Mouse (Mus musculus): ENCODE data around the gene Olfr826. TPM values are rescaled to one million over a fixed set of nuclear protein-coding genes. Genes with fewer than 3 reads are reported as not detected.
"Not testable (repeated sequence)": the region's sequence is repeated elsewhere in the genome, so short reads cannot be mapped to it uniquely, and the experiment has no call there.

The Olfr826 gene
- polyA plus RNA-seq, 1 experiment from 2014 or later: not detected

GRCm38 (mm10) chr10:130142481-130142880 lies 41.5 kb downstream of the Olfr826 start:
- not testable (repeated sequence) for H3K4me2 ChIP-seq (replicated peaks; ENCODE audit: low read depth, low read length); H3K4me1 ChIP-seq (replicated peaks; ENCODE audit: control insufficient read depth, insufficient read depth, low read length); H3K9ac ChIP-seq (ENCODE audit: low read depth, low read length); H3K4me3 ChIP-seq (ENCODE audit: low read depth, low read length); DNase-seq (ENCODE audit: low spot score); H3K36me3 ChIP-seq (ENCODE audit: control insufficient read depth, insufficient read depth, low read length); H3K27ac ChIP-seq (ENCODE audit: low read depth, low read length); H3K27me3 ChIP-seq (ENCODE audit: control insufficient read depth, insufficient read depth, low read length); ATAC-seq (ENCODE audit: low FRiP score); H3K9me3 ChIP-seq (ENCODE audit: control insufficient read depth, low read length)
- WGBS: 88% methylated on average over 5 of the region's 5 CpGs

DNA sequence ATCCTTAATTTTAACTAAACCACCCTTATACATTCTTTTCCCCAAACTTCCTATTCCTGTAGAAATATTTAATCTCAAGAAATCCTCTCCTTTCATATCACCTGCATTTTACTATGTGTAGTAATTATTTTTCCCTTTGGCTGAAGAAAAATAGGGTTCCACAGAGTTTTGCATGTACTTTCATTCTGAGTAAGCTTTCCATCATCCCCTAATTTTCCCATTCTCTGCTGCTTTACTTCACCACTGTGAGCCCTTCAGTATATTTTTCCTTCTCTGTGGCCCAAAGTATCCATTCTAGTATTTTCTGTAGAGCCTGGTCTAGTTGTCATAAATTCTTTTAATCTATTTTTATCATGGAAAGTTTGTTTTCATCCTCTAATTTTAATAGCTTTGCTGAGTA lies 49.2 kb downstream of the Olfr826 start:
- Histone ChIP-seq H3K36me3 (ENCODE audit: control insufficient read depth, insufficient read depth, low read length) (no peaks in the 10 kb centered on the region), H3K4me3 (ENCODE audit: low read depth, low read length) (no peak overlapping the region), H3K4me1 (replicated peaks; ENCODE audit: control insufficient read depth, insufficient read depth, low read length) (no peaks in the 10 kb centered on the region), H3K27ac (ENCODE audit: low read depth, low read length) (no peak overlapping the region), H3K27me3 (ENCODE audit: control insufficient read depth, insufficient read depth, low read length) (no peaks in the 10 kb centered on the region), H3K9ac (ENCODE audit: low read depth, low read length) (no peak overlapping the region), H3K9me3 (ENCODE audit: control insufficient read depth, low read length) (no peaks in the 10 kb centered on the region), H3K4me2 (replicated peaks; ENCODE audit: low read depth, low read length) (no peak overlapping the region)
- ATAC-seq (ENCODE audit: low FRiP score): no peak
- no peak for DNase-seq (ENCODE audit: low spot score)

DNA sequence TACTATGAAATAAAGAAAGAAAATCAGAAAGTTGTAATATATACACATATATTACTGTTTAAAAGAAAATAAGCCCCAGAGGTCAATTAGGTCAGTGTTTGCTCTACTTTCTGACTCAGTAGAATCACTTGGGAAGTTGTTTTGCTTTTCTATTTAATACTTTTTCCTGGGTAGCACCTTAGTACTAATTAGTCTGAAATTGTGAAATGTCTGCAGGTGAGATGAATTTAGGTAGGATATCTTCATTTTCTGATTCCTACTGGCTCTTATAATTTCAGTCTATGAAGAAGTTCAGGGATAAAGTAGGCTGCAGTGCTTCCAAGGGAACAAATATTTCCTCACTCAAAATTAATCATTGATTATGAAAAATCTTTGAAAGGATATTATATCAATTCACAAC lies 54.1 kb downstream of the Olfr826 start, which contains the start of gene Olfr824:
Gene Olfr824 (minus strand): TSS at position 101 of the 400 bp plus-strand sequence.
- H3K36me3 ChIP-seq (ENCODE audit: control insufficient read depth, insufficient read depth, low read length); DNase-seq (ENCODE audit: low spot score); ATAC-seq (ENCODE audit: low FRiP score); H3K4me2 ChIP-seq (replicated peaks; ENCODE audit: low read depth, low read length); H3K27me3 ChIP-seq (ENCODE audit: control insufficient read depth, insufficient read depth, low read length); H3K4me3 ChIP-seq (ENCODE audit: low read depth, low read length); H3K9me3 ChIP-seq (ENCODE audit: control insufficient read depth, low read length); H3K27ac ChIP-seq (ENCODE audit: low read depth, low read length); H3K4me1 ChIP-seq (replicated peaks; ENCODE audit: control insufficient read depth, insufficient read depth, low read length); H3K9ac ChIP-seq (ENCODE audit: low read depth, low read length): not testable (repeated sequence)

Other genes starting within 250 kb of the Olfr826 start
- not detected in 2 replicates for gene Olfr818, start 235.1 kb downstream of the Olfr826 start, polyA plus RNA-seq (2014; fragmentation: Nextera tagmentation; extraction: Ambion mirVana)
- not detected in 2 replicates for gene Olfr819, start 216.9 kb downstream of the Olfr826 start, polyA plus RNA-seq (2014; fragmentation: Nextera tagmentation; extraction: Ambion mirVana)
- not detected in 2 replicates for gene Olfr247, start 208.0 kb downstream of the Olfr826 start, polyA plus RNA-seq (2014; fragmentation: Nextera tagmentation; extraction: Ambion mirVana)
- gene Gm10310, start 199.1 kb downstream of the Olfr826 start, polyA plus RNA-seq (2014; fragmentation: Nextera tagmentation; extraction: Ambion mirVana): not detected in 2 replicates
- gene Olfr820, start 171.6 kb downstream of the Olfr826 start, polyA plus RNA-seq (2014; fragmentation: Nextera tagmentation; extraction: Ambion mirVana): not detected in 2 replicates
- gene Olfr821, start 153.8 kb downstream of the Olfr826 start, polyA plus RNA-seq (2014; fragmentation: Nextera tagmentation; extraction: Ambion mirVana): not detected in 2 replicates
- gene Olfr822, start 113.0 kb downstream of the Olfr826 start, polyA plus RNA-seq (2014; fragmentation: Nextera tagmentation; extraction: Ambion mirVana): not detected in 2 replicates
- not detected in 2 replicates for gene Olfr823, start 68.8 kb downstream of the Olfr826 start, polyA plus RNA-seq (2014; fragmentation: Nextera tagmentation; extraction: Ambion mirVana)
- not detected in 2 replicates for gene Olfr824, start 54.2 kb downstream of the Olfr826 start, polyA plus RNA-seq (2014; fragmentation: Nextera tagmentation; extraction: Ambion mirVana)
- not detected in 2 replicates for gene Olfr825, start 17.4 kb downstream of the Olfr826 start, polyA plus RNA-seq (2014; fragmentation: Nextera tagmentation; extraction: Ambion mirVana)
- not detected in 2 replicates for gene Olfr827, start 30.2 kb upstream of the Olfr826 start, polyA plus RNA-seq (2014; fragmentation: Nextera tagmentation; extraction: Ambion mirVana)
- 22.3 and 23.3 TPM in 2 replicates for gene Neurod4, start 96.1 kb upstream of the Olfr826 start, polyA plus RNA-seq (2014; fragmentation: Nextera tagmentation; extraction: Ambion mirVana)
- 0.18 and 0.26 TPM in 2 replicates for gene Tespa1, start 138.7 kb upstream of the Olfr826 start, polyA plus RNA-seq (2014; fragmentation: Nextera tagmentation; extraction: Ambion mirVana)
- gene Vmn2r84, start 210.1 kb upstream of the Olfr826 start, polyA plus RNA-seq (2014; fragmentation: Nextera tagmentation; extraction: Ambion mirVana): not detected in 2 replicates
- gene Vmn2r85, start 245.5 kb upstream of the Olfr826 start, polyA plus RNA-seq (2014; fragmentation: Nextera tagmentation; extraction: Ambion mirVana): not detected in 2 replicates

All from hindbrain, embryonic 11.5 days (tissue).